Mouse (Mus musculus) liver, embryonic 15.5 days (tissue): Measurements from ENCODE around the gene 9130213A22Rik. TPM values are rescaled to one million over a fixed set of nuclear protein-coding genes. Genes with fewer than 3 reads are reported as not detected.

Source experiments
- ATAC-seq: fragments of 200-750 bp; cut with Nextera tagmentation; 2 replicates; pipeline ENCODE4 v1.8.0; 2017; ENCODE audit warnings: moderate number of reproducible peaks, mild to moderate bottlenecking, moderate library complexity; ENCODE audit not compliant: insufficient read depth
- H3K27ac ChIP-seq: fragments of 300-500 bp; sonication (generic); replicated peaks from 2 replicates; pipeline ENCODE4 v1.5.1; 2015; ENCODE audit warnings: mild to moderate bottlenecking, inconsistent platforms
- H3K27me3 ChIP-seq: fragments of 300-500 bp; sonication (generic); 2 replicates; pipeline ENCODE4 v1.6.1; 2015; ENCODE audit warnings: mild to moderate bottlenecking, inconsistent platforms
- H3K36me3 ChIP-seq: fragments of 300-500 bp; sonication (generic); replicated peaks from 2 replicates; pipeline ENCODE4 v1.6.1; 2015; ENCODE audit warnings: moderate library complexity, mild to moderate bottlenecking, inconsistent platforms
- H3K4me1 ChIP-seq: fragments of 300-500 bp; sonication (generic); replicated peaks from 2 replicates; pipeline ENCODE4 v1.6.1; 2015; ENCODE audit warnings: inconsistent platforms
- H3K4me2 ChIP-seq: fragments of 300-500 bp; sonication (generic); 2 replicates; pipeline ENCODE4 v1.6.1; 2015; ENCODE audit warnings: moderate library complexity, mild to moderate bottlenecking, inconsistent platforms
- H3K4me3 ChIP-seq: fragments of 300-500 bp; sonication (generic); replicated peaks from 2 replicates; pipeline ENCODE4 v1.5.1; 2015; ENCODE audit warnings: mild to moderate bottlenecking, inconsistent platforms
- H3K9ac ChIP-seq: fragments of 300-500 bp; sonication (generic); 2 replicates; pipeline ENCODE4 v1.6.1; 2015; ENCODE audit warnings: moderate library complexity, mild to moderate bottlenecking, inconsistent platforms
- H3K9me3 ChIP-seq: fragments of 300-500 bp; sonication (generic); replicated peaks from 2 replicates; pipeline ENCODE4 v1.6.1; 2016; ENCODE audit warnings: inconsistent platforms
- WGBS: fragments of 180-500 bp; shearing (Covaris S2); methylation state at CpG from one replicate; pipeline ENCODE4 v1.1.7; 2015; ENCODE audit warnings: mixed read lengths; ENCODE audit not compliant: insufficient replicate concordance; 5-methylcytosine and 5-hydroxymethylcytosine counted together
- polyA plus RNA-seq: library from polyadenylated mRNA; unstranded; fragments of >200 nt; fragmentation: Nextera tagmentation; extraction: Ambion mirVana; gene quantifications from 2 replicates; pipeline ENCODE4 v1.2.1, GENCODE M21; 2015

The 9130213A22Rik gene
- polyA plus RNA-seq, 1 experiment from 2014 or later, result 0.07 TPM

GRCm38 (mm10) chr11:69105796-69106195 lies 16.6 kb downstream of the 9130213A22Rik start:
- Histone ChIP-seq H3K36me3 (peaks cover 88% of the 10 kb centered on the region), H3K9ac (no peak overlapping the region), H3K27ac (no peak overlapping the region), H3K27me3 (no peaks in the 10 kb centered on the region), H3K9me3 (no peaks in the 10 kb centered on the region), H3K4me2 (no peak overlapping the region), H3K4me3 (no peak overlapping the region), H3K4me1 (peaks cover 23% of the 10 kb centered on the region)
- ATAC-seq, result no peak
- WGBS, result 67% methylated on average over 2 of the region's 2 CpGs

GRCm38 (mm10) chr11:69105227-69105626 lies 17.2 kb downstream of the 9130213A22Rik start:
- peaks cover 93% of the 10 kb centered on the region for H3K36me3 ChIP-seq
- peaks cover 23% of the 10 kb centered on the region for H3K4me1 ChIP-seq
- no peaks in the 10 kb centered on the region for H3K27me3 ChIP-seq
- H3K27ac ChIP-seq, result no peak overlapping the region
- H3K4me2 ChIP-seq, result no peak overlapping the region
- H3K9me3 ChIP-seq, result no peaks in the 10 kb centered on the region
- ATAC-seq, result no peak
- 76% methylated on average over 6 of the region's 6 CpGs for WGBS
- no peak overlapping the region for H3K4me3 ChIP-seq
- no peak overlapping the region for H3K9ac ChIP-seq

DNA sequence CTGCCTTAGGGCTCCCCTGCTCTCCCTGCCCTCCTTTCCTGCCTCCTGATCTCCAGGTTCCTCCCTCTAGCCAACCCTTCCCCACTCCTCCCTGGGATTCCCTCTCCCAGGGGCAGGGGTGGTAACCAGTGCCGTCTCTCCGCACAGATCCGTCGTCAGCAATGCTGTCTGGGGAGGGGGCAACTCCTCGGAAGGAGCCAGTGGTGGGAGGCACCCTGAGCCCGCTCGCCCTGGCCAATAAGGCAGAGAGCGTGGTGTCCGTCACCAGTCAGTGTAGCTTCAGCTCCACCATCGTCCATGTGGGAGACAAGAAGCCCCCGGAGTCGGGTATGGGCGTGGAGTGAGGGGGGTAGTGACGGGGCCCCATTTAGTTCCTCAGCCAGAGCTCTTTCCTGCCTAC lies 17.9 kb downstream of the 9130213A22Rik start:
- ATAC-seq, result no peak
- Histone ChIP-seq H3K9ac (no peak overlapping the region), H3K9me3 (no peaks in the 10 kb centered on the region), H3K4me3 (no peak overlapping the region), H3K4me1 (peaks cover 23% of the 10 kb centered on the region), H3K4me2 (no peak overlapping the region), H3K36me3 (peaks cover 91% of the 10 kb centered on the region), H3K27me3 (no peaks in the 10 kb centered on the region), H3K27ac (no peak overlapping the region)
- 82% methylated on average over 14 of the region's 14 CpGs for WGBS

- H3K36me3 ChIP-seq, result peaks cover 84% of the 10 kb centered on the region
- H3K4me1 ChIP-seq, result peaks cover 24% of the 10 kb centered on the region
- no peak for ATAC-seq
- H3K9ac ChIP-seq, result no peak overlapping the region
- no peak overlapping the region for H3K27ac ChIP-seq
- H3K4me3 ChIP-seq, result no peak overlapping the region
- whole genome bisulfite sequencing, result 77% methylated on average over 15 of the region's 15 CpGs
- no peaks in the 10 kb centered on the region for H3K9me3 ChIP-seq
- no peak overlapping the region for H3K4me2 ChIP-seq
- no peaks in the 10 kb centered on the region for H3K27me3 ChIP-seq
These were observed 18.6 kb downstream of the 9130213A22Rik start for GRCm38 (mm10) chr11:69103531-69104435.

DNA sequence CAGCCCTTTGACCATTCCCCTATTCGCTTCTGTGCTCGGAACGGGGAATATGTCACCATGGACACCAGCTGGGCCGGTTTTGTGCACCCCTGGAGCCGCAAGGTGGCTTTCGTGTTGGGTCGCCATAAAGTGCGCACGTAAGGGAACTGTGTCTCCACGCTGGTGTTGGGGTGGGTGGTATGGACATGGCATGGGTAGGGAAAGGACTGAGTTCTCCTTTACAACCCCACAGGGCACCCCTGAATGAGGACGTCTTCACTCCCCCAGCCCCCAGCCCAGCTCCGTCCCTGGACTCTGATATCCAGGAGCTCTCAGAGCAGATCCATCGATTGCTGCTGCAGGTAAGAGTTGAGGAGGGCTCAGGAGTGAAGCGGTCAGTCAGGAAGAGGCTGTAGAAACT lies 19.3 kb downstream of the 9130213A22Rik start:
- H3K9me3 ChIP-seq, result no peaks in the 10 kb centered on the region
- ATAC-seq, result no peak
- H3K4me1 ChIP-seq, result peaks cover 31% of the 10 kb centered on the region
- peaks cover 78% of the 10 kb centered on the region for H3K36me3 ChIP-seq
- no peak overlapping the region for H3K9ac ChIP-seq
- H3K27ac ChIP-seq, result no peak overlapping the region
- no peak overlapping the region for H3K4me2 ChIP-seq
- H3K4me3 ChIP-seq, result no peak overlapping the region
- H3K27me3 ChIP-seq, result no peaks in the 10 kb centered on the region
- 87% methylated on average over 14 of the region's 14 CpGs for WGBS

GRCm38 (mm10) chr11:69102403-69102725 lies 20.0 kb downstream of the 9130213A22Rik start:
- Histone ChIP-seq H3K27ac (no peak overlapping the region), H3K4me3 (no peak overlapping the region), H3K9ac (no peak overlapping the region), H3K9me3 (no peaks in the 10 kb centered on the region), H3K4me2 (no peak overlapping the region), H3K36me3 (peaks cover 70% of the 10 kb centered on the region), H3K4me1 (peaks cover 38% of the 10 kb centered on the region), H3K27me3 (no peaks in the 10 kb centered on the region)
- WGBS, result 91% methylated on average over 7 of the region's 7 CpGs
- no peak for ATAC-seq

DNA sequence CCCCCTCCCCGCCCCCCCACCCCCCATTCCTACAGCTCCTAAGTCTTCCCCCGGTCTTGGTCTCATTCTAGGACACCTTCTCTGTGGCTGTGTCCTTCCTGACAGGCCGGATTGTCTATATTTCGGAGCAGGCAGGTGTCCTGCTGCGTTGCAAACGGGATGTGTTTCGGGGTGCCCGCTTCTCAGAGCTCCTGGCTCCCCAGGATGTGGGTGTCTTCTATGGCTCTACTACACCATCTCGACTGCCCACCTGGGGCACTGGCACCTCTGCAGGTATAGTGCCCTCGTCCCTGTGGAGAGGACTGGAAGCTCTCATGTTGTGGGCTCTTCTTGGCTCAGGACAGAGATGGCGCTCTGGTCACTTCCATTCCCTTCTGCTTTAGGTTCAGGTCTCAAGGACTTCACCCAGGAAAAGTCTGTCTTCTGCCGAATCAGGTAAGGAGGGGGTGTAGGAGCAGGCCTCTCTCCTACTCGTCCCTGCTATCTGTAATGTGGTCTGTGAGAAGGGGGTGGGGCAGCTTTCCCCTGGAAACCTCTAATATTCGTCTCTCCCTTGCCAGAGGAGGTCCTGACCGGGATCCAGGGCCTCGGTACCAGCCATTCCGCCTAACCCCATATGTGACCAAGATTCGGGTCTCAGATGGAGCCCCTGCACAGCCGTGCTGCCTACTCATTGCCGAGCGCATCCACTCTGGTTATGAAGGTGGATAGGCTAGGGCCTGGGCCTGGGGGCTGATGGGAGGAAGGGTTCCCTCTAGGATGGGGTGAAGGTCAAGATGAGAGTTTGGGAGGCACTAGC lies 20.6 kb downstream of the 9130213A22Rik start:
- Histone ChIP-seq H3K27ac (no peak overlapping the region), H3K36me3 (peaks cover 65% of the 10 kb centered on the region), H3K4me2 (no peak overlapping the region), H3K9me3 (no peaks in the 10 kb centered on the region), H3K9ac (no peak overlapping the region), H3K4me1 (peaks cover 44% of the 10 kb centered on the region), H3K4me3 (no peak overlapping the region), H3K27me3 (no peaks in the 10 kb centered on the region)
- WGBS, result 88% methylated on average over 20 of the region's 21 CpGs
- ATAC-seq, result no peak

DNA sequence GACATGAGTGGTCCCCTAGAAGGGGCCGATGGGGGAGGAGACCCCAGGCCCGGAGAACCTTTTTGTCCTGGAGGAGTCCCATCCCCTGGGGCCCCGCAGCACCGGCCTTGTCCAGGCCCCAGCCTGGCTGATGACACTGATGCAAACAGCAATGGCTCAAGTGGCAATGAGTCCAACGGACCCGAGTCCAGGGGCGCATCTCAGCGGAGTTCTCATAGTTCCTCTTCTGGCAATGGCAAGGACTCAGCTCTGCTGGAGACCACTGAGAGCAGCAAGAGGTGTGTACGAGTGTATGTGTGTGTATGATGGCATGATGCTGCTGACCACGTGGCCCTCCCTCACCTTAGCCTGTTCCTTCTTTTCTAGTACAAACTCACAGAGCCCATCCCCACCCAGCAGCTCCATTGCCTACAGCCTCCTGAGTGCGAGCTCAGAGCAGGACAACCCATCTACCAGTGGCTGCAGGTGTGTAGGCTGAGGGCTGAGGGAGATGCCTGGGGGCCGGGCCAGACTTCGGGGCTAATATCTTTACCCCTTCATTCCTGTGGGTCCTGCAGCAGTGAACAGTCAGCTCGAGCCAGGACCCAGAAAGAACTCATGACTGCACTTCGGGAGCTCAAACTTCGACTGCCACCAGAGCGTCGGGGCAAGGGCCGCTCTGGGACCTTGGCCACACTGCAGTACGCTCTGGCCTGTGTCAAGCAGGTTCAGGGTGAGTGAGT lies 21.6 kb downstream of the 9130213A22Rik start:
- no peaks in the 10 kb centered on the region for H3K27me3 ChIP-seq
- H3K9ac ChIP-seq, result peak overlapping the region; percentile 70; the same call in 1 of the 2 replicates
- peak overlapping the region; percentile 67; the same call in 1 of the 2 replicates for H3K4me3 ChIP-seq
- no peaks in the 10 kb centered on the region for H3K9me3 ChIP-seq
- H3K4me1 ChIP-seq, result peaks cover 54% of the 10 kb centered on the region
- H3K4me2 ChIP-seq, result peak overlapping the region; percentile 94
- H3K27ac ChIP-seq, result peak overlapping the region; percentile 94; the same call in 1 of the 2 replicates
- 77% methylated on average over 20 of the region's 20 CpGs for WGBS
- H3K36me3 ChIP-seq, result peaks cover 55% of the 10 kb centered on the region
- ATAC-seq, result no peak

DNA sequence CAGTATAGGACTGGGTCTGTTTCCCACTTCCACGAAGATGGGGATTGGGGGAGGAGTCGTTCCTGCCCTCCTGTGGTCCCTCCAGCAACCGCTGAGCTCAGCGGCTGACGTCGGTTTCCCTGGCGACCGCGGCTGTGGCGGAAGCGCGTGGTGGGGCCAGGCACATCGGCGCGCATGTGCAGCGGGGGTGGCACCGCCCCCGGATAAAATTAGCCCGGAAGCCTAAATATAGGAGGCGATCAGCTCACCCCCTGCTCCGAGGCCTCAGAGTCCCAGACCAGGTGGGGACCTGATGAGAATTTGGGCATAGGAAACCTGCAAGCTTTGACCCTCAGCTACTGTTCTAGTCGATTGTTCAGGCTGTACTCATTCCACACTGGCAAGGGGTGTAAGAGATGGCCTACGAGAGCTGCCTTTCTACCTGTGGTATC lies 22.5 kb downstream of the 9130213A22Rik start:
- peaks cover 47% of the 10 kb centered on the region for H3K36me3 ChIP-seq
- H3K9ac ChIP-seq, result peak overlapping the region; percentile 70
- H3K27ac ChIP-seq, result peak overlapping the region; percentile 94
- peak overlapping the region; percentile 67 for H3K4me3 ChIP-seq
- ATAC-seq, result no peak
- H3K27me3 ChIP-seq, result no peaks in the 10 kb centered on the region
- H3K9me3 ChIP-seq, result no peaks in the 10 kb centered on the region
- WGBS, result 1% methylated on average over 23 of the region's 23 CpGs
- H3K4me2 ChIP-seq, result peak overlapping the region; percentile 94
- H3K4me1 ChIP-seq, result peaks cover 62% of the 10 kb centered on the region

- WGBS, result under 1% methylated on average over 22 of the region's 22 CpGs
- ATAC-seq, result no peak
- H3K27me3 ChIP-seq, result no peaks in the 10 kb centered on the region
- peaks cover 41% of the 10 kb centered on the region for H3K36me3 ChIP-seq
- peak overlapping the region; percentile 70 for H3K9ac ChIP-seq
- peak overlapping the region; percentile 94 for H3K27ac ChIP-seq
- H3K4me2 ChIP-seq, result peak overlapping the region; percentile 94
- H3K4me1 ChIP-seq, result peaks cover 66% of the 10 kb centered on the region
- H3K4me3 ChIP-seq, result peak overlapping the region; percentile 67
- H3K9me3 ChIP-seq, result no peaks in the 10 kb centered on the region
These were observed 23.0 kb downstream of the 9130213A22Rik start for GRCm38 (mm10) chr11:69099177-69099914.
